ENCODE assay signal across 21 mouse cellular contexts in genomic region chr6:50333346-50333745, GRCm38 (mm10).
DNase-seq lines count a peak whose midpoint lies in the region; ATAC-seq and TF ChIP-seq lines count a peak whose summit lies in the region.
"Had no signal": no experiment of that assay in that cellular context is flagged by ENCODE, and none has a peak within 500 bp of the region (broad histone marks: within the 10 kb centered on the region; RNA-seq: fewer than 3 reads in every experiment).

No protein-coding gene starts in this region.

- ATAC-seq in lung, postnatal 0 days: no peak
- no peak for ATAC-seq in forebrain, embryonic 12.5 days (ENCODE audit: low FRiP score)
- ATAC-seq: intestine, embryonic 16.5 days; liver, embryonic 12.5 days had no signal

- no peaks in the 10 kb centered on the region for H3K9me3 ChIP-seq in lung, postnatal 0 days (ENCODE audit: low read length)
- no peaks in the 10 kb centered on the region for H3K9me3 ChIP-seq in forebrain, embryonic 12.5 days
- H3K9me3 ChIP-seq: embryonic facial prominence, embryonic 12.5 days; heart, embryonic 10.5 days; hindbrain, embryonic 15.5 days; limb, embryonic 13.5 days; liver, embryonic 12.5 days had no signal

- peak; percentile 12 for DNase-seq in lung, postnatal 10 days
- DNase-seq in lung, postnatal 0 days (ENCODE audit: low spot score): no peak
- peak; percentile 77 to 87 for DNase-seq in kidney, adult 8-10 months
- peak; percentile 75 for DNase-seq in kidney, postnatal 10 days
- DNase-seq in thymus, postnatal 0 days (ENCODE audit: low spot score): no peak
- DNase-seq in thymus, postnatal 4 days: no peak
- DNase-seq: adrenal gland, postnatal 14 days; layer of hippocampus, postnatal 36 days; lung, adult 18-20 months; lung, postnatal 36 days; midbrain, embryonic 14.5 days; right cerebral cortex, postnatal 25 days; spleen, adult 18-20 months; thymus, postnatal 14 days had no signal

- 68% methylated on average over 6 of the region's 6 CpGs for WGBS in lung, postnatal 0 days
- 88% methylated on average over 6 of the region's 6 CpGs for WGBS in forebrain, embryonic 12.5 days

- H3K4me3 ChIP-seq in lung, postnatal 0 days (ENCODE audit: low read depth, low read length): no peak overlapping the region
- no peak overlapping the region for H3K4me3 ChIP-seq in forebrain, embryonic 12.5 days (replicated peaks)
- H3K4me3 ChIP-seq: embryonic facial prominence, embryonic 12.5 days; heart, embryonic 10.5 days; hindbrain, embryonic 15.5 days; limb, embryonic 13.5 days; liver, embryonic 12.5 days had no signal

- no peaks in the 10 kb centered on the region; the same call in 1 of the 2 replicates for H3K4me1 ChIP-seq in lung, postnatal 0 days (ENCODE audit: insufficient read depth, low read depth, low read length)
- H3K4me1 ChIP-seq in forebrain, embryonic 12.5 days: peaks cover 3% of the 10 kb centered on the region; the same call in 1 of the 2 replicates
- H3K4me1 ChIP-seq: embryonic facial prominence, embryonic 12.5 days; hindbrain, embryonic 15.5 days; liver, embryonic 12.5 days had no signal

- no peaks in the 10 kb centered on the region for H3K36me3 ChIP-seq in lung, postnatal 0 days (ENCODE audit: insufficient read depth, low read length)
- no peaks in the 10 kb centered on the region for H3K36me3 ChIP-seq in forebrain, embryonic 12.5 days (replicated peaks)
- H3K36me3 ChIP-seq: embryonic facial prominence, embryonic 12.5 days; heart, embryonic 10.5 days; hindbrain, embryonic 15.5 days; liver, embryonic 12.5 days had no signal

- TF ChIP-seq EP300 in lung, postnatal 0 days (IDR thresholded peaks at IDR 0.05): no peak

- H3K27me3 ChIP-seq in lung, postnatal 0 days (replicated peaks; ENCODE audit: insufficient read depth, low read length): no peaks in the 10 kb centered on the region
- H3K27me3 ChIP-seq in forebrain, embryonic 12.5 days: no peaks in the 10 kb centered on the region
- H3K27me3 ChIP-seq: embryonic facial prominence, embryonic 12.5 days; hindbrain, embryonic 15.5 days; limb, embryonic 13.5 days; liver, embryonic 12.5 days had no signal

- no peak for TF ChIP-seq CTCF in lung, postnatal 0 days (IDR thresholded peaks at IDR 0.05)

- no peak overlapping the region for H3K9ac ChIP-seq in lung, postnatal 0 days (replicated peaks; ENCODE audit: low read depth)
- H3K9ac ChIP-seq in forebrain, embryonic 12.5 days: no peak overlapping the region
- H3K9ac ChIP-seq: embryonic facial prominence, embryonic 12.5 days; hindbrain, embryonic 15.5 days; limb, embryonic 13.5 days; liver, embryonic 12.5 days had no signal

- H3K27ac ChIP-seq in lung, postnatal 0 days (ENCODE audit: low read length): no peak overlapping the region
- H3K27ac ChIP-seq in forebrain, embryonic 12.5 days: no peak overlapping the region
- H3K27ac ChIP-seq: embryonic facial prominence, embryonic 12.5 days; heart, embryonic 10.5 days; hindbrain, embryonic 15.5 days; limb, embryonic 13.5 days; liver, embryonic 12.5 days had no signal

- H3K4me2 ChIP-seq in lung, postnatal 0 days (replicated peaks; ENCODE audit: low read depth, low read length): no peak overlapping the region
- H3K4me2 ChIP-seq in forebrain, embryonic 12.5 days: no peak overlapping the region
- H3K4me2 ChIP-seq: embryonic facial prominence, embryonic 12.5 days; hindbrain, embryonic 15.5 days; limb, embryonic 13.5 days; liver, embryonic 12.5 days had no signal

Comparison
In these comparisons a context has a peak if more than half of its experiments do, and no peak if none do; other contexts are left out.
1. DNase-seq: peak in lung, postnatal 10 days (single experiment), kidney, adult 8-10 months (2 of 2) and kidney, postnatal 10 days (single experiment); none in lung, postnatal 0 days (single experiment), thymus, postnatal 0 days (single experiment) and thymus, postnatal 4 days (single experiment).